Mouse (Mus musculus) embryonic facial prominence, embryonic 15.5 days (tissue): ENCODE measurements around the gene Dnm2. TPM values are rescaled to one million over a fixed set of nuclear protein-coding genes. Genes with fewer than 3 reads are reported as not detected.
"Not testable (repeated sequence)": the region's sequence is repeated elsewhere in the genome, so short reads cannot be mapped to it uniquely, and the experiment has no call there.

Experiments
- ATAC-seq: fragments of 200-750 bp; cut with Nextera tagmentation; 2 replicates; pipeline ENCODE4 v1.8.0; 2017; ENCODE audit warnings: low read depth, moderate TSS enrichment; ENCODE audit not compliant: insufficient number of reproducible peaks, low FRiP score, low TSS enrichment
- H3K27ac ChIP-seq: fragments of 300-500 bp; sonication (generic); replicated peaks from 2 replicates; pipeline ENCODE4 v1.5.1; 2015; ENCODE audit warnings: mild to moderate bottlenecking, inconsistent platforms
- H3K27me3 ChIP-seq: fragments of 300-500 bp; sonication (generic); 2 replicates; pipeline ENCODE4 v1.6.1; 2015; ENCODE audit warnings: inconsistent platforms
- H3K36me3 ChIP-seq: fragments of 300-500 bp; sonication (generic); 2 replicates; pipeline ENCODE4 v1.6.1; 2015; ENCODE audit warnings: mild to moderate bottlenecking, inconsistent platforms
- H3K4me1 ChIP-seq: fragments of 300-500 bp; sonication (generic); 2 replicates; pipeline ENCODE4 v1.6.1; 2015; ENCODE audit warnings: inconsistent platforms
- H3K4me2 ChIP-seq: fragments of 300-500 bp; sonication (generic); replicated peaks from 2 replicates; pipeline ENCODE4 v1.6.1; 2015; ENCODE audit warnings: mild to moderate bottlenecking, inconsistent platforms
- H3K4me3 ChIP-seq: fragments of 300-500 bp; sonication (generic); replicated peaks from 2 replicates; pipeline ENCODE4 v1.5.1; 2015; ENCODE audit warnings: mild to moderate bottlenecking, inconsistent platforms
- H3K9ac ChIP-seq: fragments of 300-500 bp; sonication (generic); 2 replicates; pipeline ENCODE4 v1.6.1; 2015; ENCODE audit warnings: inconsistent platforms
- H3K9me3 ChIP-seq: fragments of 300-500 bp; sonication (generic); replicated peaks from 2 replicates; pipeline ENCODE4 v1.6.1; 2016; ENCODE audit warnings: inconsistent platforms
- WGBS: fragments of 180-500 bp; shearing (Covaris S2); methylation state at CpG from one replicate; pipeline ENCODE4 v1.1.7; 2015; 5-methylcytosine and 5-hydroxymethylcytosine counted together
- polyA plus RNA-seq: library from polyadenylated mRNA; unstranded; fragments of >200 nt; fragmentation: Nextera tagmentation; extraction: Ambion mirVana; gene quantifications from 2 replicates; pipeline ENCODE4 v1.2.1, GENCODE M21; 2015

Dnm2 gene
- polyA plus RNA-seq, 1 experiment from 2014 or later = 85.9 TPM

DNA sequence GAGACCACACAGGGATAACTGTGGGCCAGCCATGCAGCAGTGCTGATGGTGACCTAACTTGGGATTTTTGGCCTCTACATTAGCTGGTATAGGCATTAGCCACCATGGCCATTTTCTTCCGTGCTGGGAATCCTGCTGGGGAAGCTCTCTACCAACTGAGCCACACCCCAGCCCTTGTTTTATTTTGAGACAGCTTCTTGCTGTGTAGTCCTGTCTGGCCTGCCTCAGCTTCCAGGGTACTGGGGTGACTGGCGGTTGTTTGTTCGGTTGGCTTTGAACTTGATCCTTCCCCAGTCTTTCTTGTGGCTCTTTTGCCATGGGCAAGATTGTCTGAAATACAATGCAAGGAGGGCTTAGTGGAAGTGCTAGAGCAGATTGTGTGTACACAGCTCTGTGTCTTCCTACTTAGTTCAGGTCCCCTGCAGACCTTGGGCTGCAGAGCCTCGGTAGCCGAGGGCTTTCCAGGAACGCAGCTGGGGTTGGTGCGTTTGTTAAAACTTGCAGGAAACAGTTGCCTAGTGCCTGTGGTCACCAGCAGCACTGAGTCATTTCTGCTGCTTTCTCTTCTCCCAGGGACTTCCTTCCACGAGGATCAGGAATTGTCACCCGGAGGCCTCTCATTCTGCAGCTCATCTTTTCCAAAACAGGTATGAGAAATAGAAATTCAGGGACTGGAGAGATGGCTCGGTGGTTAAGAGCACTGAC, 32.4 kb downstream of the Dnm2 start:
- Histone ChIP-seq H3K27me3 (no peaks in the 10 kb centered on the region), H3K9ac (no peak overlapping the region), H3K27ac (no peak overlapping the region), H3K4me2 (no peak overlapping the region), H3K36me3 (peaks cover 28% of the 10 kb centered on the region), H3K4me3 (no peak overlapping the region), H3K4me1 (peaks cover 7% of the 10 kb centered on the region), H3K9me3 (no peaks in the 10 kb centered on the region)
- no peak for ATAC-seq
- 78% methylated on average over 10 of the region's 10 CpGs for WGBS

DNA sequence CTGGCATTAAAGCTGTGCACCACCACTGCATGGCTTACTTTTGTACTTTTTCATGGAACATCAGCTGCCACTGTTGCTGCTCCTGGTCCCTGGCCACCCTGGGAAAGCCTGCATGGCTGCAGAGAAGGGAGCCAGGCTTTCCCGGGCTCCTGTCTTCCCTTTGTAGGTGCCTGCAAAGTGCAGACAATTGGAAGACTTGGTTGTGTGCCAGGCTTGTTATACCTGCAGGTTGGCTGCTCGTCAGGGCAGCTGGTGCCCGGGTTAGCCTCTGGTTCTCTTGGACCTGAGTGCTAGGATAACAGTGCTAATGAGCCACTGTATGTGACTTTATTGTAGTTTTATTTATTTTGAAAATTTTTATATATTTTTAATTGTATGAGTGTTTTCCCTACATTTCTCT, 34.1 kb downstream of the Dnm2 start:
- 90% methylated on average over 3 of the region's 3 CpGs for WGBS
- Histone ChIP-seq H3K27ac (no peak overlapping the region), H3K9ac (no peak overlapping the region), H3K9me3 (no peaks in the 10 kb centered on the region), H3K4me2 (no peak overlapping the region), H3K36me3 (peaks cover 31% of the 10 kb centered on the region), H3K4me1 (0 out of 2 replicates have a peak, but pooled peaks cover 6% of the 10 kb centered on the region), H3K27me3 (no peaks in the 10 kb centered on the region), H3K4me3 (no peak overlapping the region)
- no peak for ATAC-seq

DNA sequence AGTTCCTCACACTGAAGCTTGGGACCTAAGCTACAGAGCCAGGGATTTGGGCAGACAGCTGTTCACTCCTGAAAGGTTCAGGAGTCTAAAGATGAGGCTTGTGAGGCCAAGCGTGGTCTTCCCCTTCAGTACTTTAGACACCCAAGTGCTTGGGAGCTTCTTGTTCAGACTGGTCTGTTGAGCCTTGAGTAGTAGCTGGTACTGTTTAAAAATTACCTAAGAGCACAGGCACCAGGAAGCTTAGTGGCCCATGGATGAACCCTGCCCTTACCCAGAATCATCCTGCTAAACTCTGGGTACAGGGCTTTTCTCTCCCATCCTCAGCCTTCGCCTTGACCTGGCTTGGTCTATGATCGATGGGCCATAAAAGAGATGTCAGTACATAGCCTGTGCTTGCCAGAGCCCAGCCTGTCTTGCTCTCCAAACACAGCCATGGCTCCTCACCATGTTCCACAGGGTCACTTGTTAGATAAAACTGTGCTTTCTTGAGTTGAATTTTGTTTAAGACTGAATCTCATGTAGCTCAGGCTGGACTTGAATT, 35.8 kb downstream of the Dnm2 start:
- no peaks in the 10 kb centered on the region for H3K9me3 ChIP-seq
- H3K4me2 ChIP-seq = no peak overlapping the region
- no peak for ATAC-seq
- 0 out of 2 replicates have a peak, but pooled peaks cover 6% of the 10 kb centered on the region for H3K4me1 ChIP-seq
- H3K27me3 ChIP-seq = no peaks in the 10 kb centered on the region
- no peak overlapping the region for H3K4me3 ChIP-seq
- H3K36me3 ChIP-seq = peaks cover 37% of the 10 kb centered on the region
- no peak overlapping the region for H3K9ac ChIP-seq
- H3K27ac ChIP-seq = no peak overlapping the region
- 94% methylated on average over 3 of the region's 3 CpGs for WGBS

- 0 out of 2 replicates have a peak, but pooled peaks have one; percentile 34 for ATAC-seq
- WGBS = 66% methylated on average over 5 of the region's 5 CpGs
- Histone ChIP-seq H3K27ac (peak overlapping the region; percentile 6; the same call in 1 of the 2 replicates), H3K9me3 (no peaks in the 10 kb centered on the region), H3K9ac (no peak overlapping the region), H3K4me1 (0 out of 2 replicates have a peak, but pooled peaks cover 6% of the 10 kb centered on the region), H3K4me2 (no peak overlapping the region), H3K27me3 (no peaks in the 10 kb centered on the region), H3K4me3 (no peak overlapping the region), H3K36me3 (peaks cover 53% of the 10 kb centered on the region)
These were observed 38.5 kb downstream of the Dnm2 start for GRCm38 (mm10) chr9:21463138-21463590.

DNA sequence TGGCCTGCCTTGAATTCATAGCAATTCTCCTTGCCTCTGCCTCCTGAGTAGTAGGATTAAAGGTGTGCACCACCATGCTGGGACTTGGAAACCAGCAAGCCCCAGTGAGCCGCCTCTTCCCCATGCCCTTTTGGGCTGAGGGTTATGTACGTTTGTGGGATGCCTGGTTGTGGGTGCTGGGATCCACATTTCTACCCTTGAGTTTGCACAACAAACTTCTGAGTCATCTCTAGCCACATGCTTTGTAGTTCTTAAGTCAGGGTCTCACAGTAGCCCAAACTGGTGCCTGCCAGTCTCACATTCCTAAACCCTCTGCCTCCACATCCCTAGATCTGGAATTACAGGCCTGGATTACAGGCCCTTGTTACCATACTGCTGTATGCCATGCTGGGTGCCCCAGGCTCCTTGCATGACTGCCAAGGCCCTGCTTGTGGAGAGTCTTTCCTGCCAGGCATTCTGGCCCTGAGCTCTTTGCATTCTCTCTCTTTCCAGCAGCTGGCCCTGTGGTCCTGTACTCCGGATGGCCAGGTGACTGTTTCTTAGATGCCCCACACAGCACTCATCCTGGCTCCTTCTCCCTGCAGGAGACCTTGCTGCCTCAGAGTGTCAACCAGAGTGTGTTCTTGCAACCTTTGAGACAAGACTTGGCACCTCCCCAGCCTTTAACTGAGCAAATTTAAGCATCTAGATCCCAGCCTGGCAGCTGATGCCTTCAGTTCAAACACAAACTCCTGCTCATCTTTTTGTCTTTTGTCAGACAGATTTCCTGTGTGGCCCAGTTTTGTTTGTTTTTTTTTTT, 39.3 kb downstream of the Dnm2 start:
- Histone ChIP-seq H3K27ac (peak overlapping the region; percentile 4; the same call in 1 of the 2 replicates), H3K9ac (no peak overlapping the region), H3K4me3 (no peak overlapping the region), H3K27me3 (no peaks in the 10 kb centered on the region), H3K4me2 (no peak overlapping the region), H3K4me1 (0 out of 2 replicates have a peak, but pooled peaks cover 6% of the 10 kb centered on the region), H3K9me3 (no peaks in the 10 kb centered on the region), H3K36me3 (peaks cover 52% of the 10 kb centered on the region)
- ATAC-seq = no peak
- WGBS = 72% methylated on average over 3 of the region's 3 CpGs

GRCm38 (mm10) chr9:21464565-21464928, 39.8 kb downstream of the Dnm2 start:
- not testable (repeated sequence) for H3K9ac ChIP-seq, H3K4me2 ChIP-seq, H3K27ac ChIP-seq, H3K27me3 ChIP-seq, H3K9me3 ChIP-seq, H3K4me1 ChIP-seq, ATAC-seq, H3K4me3 ChIP-seq
- peaks cover 52% of the 10 kb centered on the region for H3K36me3 ChIP-seq
- 95% methylated on average over 7 of the region's 7 CpGs for WGBS

DNA sequence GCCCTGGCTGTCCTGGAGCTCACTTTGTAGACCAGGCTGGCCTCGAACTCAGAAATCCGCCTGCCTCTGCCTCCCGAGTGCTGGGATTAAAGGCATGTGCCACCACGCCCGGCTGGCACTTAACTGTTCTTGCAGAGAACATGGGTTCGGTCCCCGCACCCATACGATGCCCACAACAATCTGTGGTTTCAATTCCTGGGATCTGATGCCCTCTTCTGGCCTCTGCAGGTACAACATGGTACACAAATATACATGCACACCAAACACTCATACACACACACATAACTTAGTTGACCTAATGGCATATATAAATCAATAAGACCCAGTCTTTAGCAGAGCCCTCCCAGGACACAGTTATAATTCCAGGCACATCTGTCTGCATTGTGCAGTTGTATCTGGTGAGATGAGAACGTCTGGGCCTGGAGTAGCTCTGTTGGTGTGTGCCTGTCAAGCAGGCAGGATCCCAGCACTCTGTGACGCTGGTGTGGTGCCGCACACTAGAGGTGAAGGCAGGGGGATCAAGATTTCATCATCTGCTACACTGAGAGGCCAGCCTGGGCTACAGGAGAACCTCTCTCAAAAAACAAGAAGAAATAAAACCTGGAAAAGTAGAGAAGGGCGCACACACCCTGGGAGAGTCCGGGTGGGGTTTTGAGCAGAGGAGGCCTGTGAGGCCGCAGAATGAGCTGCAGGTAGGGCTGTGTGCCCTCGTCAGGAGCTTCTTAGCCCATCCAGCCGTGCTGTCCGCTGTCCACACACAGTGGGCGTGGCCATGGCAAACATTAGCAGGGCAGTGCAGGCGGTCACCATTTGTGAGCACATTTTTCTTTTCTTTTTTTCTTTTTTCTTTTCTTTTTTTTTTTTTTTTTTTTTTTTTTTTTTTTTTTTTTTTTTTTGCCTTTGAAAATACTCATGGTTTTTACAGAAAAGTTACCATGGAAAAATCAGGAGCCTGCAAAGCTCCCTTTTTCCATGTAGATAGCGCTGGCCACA, 44.6 kb downstream of the Dnm2 start:
- H3K36me3 ChIP-seq = peaks cover 84% of the 10 kb centered on the region
- no peak for ATAC-seq
- WGBS = 87% methylated on average over 20 of the region's 20 CpGs

GRCm38 (mm10) chr9:21472913-21473312, 48.2 kb downstream of the Dnm2 start:
- no peaks in the 10 kb centered on the region for H3K4me1 ChIP-seq
- H3K36me3 ChIP-seq = peaks cover 94% of the 10 kb centered on the region
- no peak overlapping the region for H3K27ac ChIP-seq
- whole genome bisulfite sequencing = 87% methylated on average over 4 of the region's 4 CpGs
- ATAC-seq = no peak
- H3K9ac ChIP-seq = no peak overlapping the region
- H3K4me3 ChIP-seq = no peak overlapping the region
- 0 out of 2 replicates have a peak, but pooled peaks cover 5% of the 10 kb centered on the region for H3K9me3 ChIP-seq
- no peaks in the 10 kb centered on the region for H3K27me3 ChIP-seq
- no peak overlapping the region for H3K4me2 ChIP-seq

More for the DNA sequence above, 44.6 kb downstream of the Dnm2 start:
- Histone ChIP-seq H3K4me2 (no peak overlapping the region), H3K9ac (no peak overlapping the region), H3K4me3 (no peak overlapping the region), H3K9me3 (no peaks in the 10 kb centered on the region), H3K27ac (no peak overlapping the region), H3K27me3 (no peaks in the 10 kb centered on the region), H3K4me1 (no peaks in the 10 kb centered on the region)

DNA sequence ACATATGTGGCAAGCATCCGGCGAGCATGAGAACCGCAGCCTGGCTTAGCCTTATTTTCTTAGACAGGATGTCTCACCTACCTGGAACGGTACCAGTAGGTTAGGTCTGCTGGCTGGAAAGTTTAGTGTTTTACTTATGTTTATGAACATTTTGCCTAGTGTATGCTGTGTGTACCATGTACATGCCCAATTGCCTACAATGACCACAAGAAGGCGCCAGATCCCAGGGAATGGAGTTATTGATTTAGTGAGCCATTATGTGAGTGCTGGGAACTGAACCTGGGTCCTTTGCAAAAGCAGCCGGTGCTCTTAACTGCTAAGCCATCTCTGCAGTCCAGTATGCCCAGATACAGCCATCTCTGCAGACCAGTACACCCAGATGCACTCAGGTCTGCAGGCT, 53.0 kb downstream of the Dnm2 start:
- Histone ChIP-seq H3K9me3 (0 out of 2 replicates have a peak, but pooled peaks cover 8% of the 10 kb centered on the region), H3K27me3 (no peaks in the 10 kb centered on the region), H3K27ac (no peak overlapping the region), H3K9ac (no peak overlapping the region), H3K4me2 (no peak overlapping the region), H3K4me1 (no peaks in the 10 kb centered on the region), H3K36me3 (peaks cover 94% of the 10 kb centered on the region), H3K4me3 (no peak overlapping the region)
- WGBS = over 99% methylated on average over 6 of the region's 6 CpGs
- no peak for ATAC-seq

- Histone ChIP-seq H3K27ac (no peak overlapping the region), H3K36me3 (peaks cover 75% of the 10 kb centered on the region), H3K4me3 (no peak overlapping the region), H3K4me1 (no peaks in the 10 kb centered on the region), H3K27me3 (no peaks in the 10 kb centered on the region), H3K9ac (no peak overlapping the region), H3K4me2 (no peak overlapping the region), H3K9me3 (no peaks in the 10 kb centered on the region)
- 91% methylated on average over 4 of the region's 4 CpGs for WGBS
- no peak for ATAC-seq
These were observed 59.4 kb downstream of the Dnm2 start for GRCm38 (mm10) chr9:21484065-21484464.
